Mouse (Mus musculus): ENCODE measurements around the gene Olfr698.

- no peak for TF ChIP-seq CTCF (IDR thresholded peaks at IDR 0.05; ENCODE audit: low read depth, low read length)
- no peak for TF ChIP-seq POLR2A (IDR thresholded peaks at IDR 0.05; ENCODE audit: extremely low read depth, insufficient read depth, low read length)
These were observed 18.2 kb downstream of the Olfr698 start for GRCm38 (mm10) chr7:106737028-106737427.

All from liver, adult 2 months (tissue).